Mouse (Mus musculus): ENCODE results near the gene 1700001J03Rik.
"Not testable (repeated sequence)": the region's sequence is repeated elsewhere in the genome, so short reads cannot be mapped to it uniquely, and the experiment has no call there.

Gene 1700001J03Rik

GRCm38 (mm10) chr5:146188144-146188543 is 3.0 kb upstream of the 1700001J03Rik start:
- in situ Hi-C loops (cut with MseI, MboI) = loop anchor here in 1 of 2 experiments (10.0 kb wide), 1 partner anchor 117 kb away; no protein-coding TSS in a partner anchor

DNA sequence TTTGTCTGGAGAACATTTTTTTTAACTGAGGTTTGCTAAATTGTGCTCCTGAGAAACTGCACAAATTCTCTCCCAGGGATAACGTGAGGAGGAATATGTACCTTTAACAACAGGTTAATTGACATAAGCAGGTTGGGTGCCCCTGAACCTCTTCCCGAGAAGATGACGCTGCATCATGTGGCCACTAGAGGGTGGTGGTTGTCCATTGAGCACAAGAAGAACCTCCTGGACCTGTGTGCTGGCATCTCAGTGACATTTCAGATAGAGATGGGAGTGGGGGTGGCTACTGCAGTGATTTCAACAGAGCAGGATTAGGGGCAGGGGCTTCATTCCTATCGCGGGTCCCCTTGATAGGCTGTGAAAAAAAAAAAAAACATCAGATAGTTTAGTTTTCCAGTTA is 2.3 kb upstream of the 1700001J03Rik start:
- in situ Hi-C loops (cut with MseI, MboI) = loop anchor here in 1 of 2 experiments (10.0 kb wide), 1 partner anchor 117 kb away; no protein-coding TSS in a partner anchor

GRCm38 (mm10) chr5:146172744-146173143 is 12.4 kb downstream of the 1700001J03Rik start:
- in situ Hi-C loops (cut with MseI, MboI) = not testable (repeated sequence)

DNA sequence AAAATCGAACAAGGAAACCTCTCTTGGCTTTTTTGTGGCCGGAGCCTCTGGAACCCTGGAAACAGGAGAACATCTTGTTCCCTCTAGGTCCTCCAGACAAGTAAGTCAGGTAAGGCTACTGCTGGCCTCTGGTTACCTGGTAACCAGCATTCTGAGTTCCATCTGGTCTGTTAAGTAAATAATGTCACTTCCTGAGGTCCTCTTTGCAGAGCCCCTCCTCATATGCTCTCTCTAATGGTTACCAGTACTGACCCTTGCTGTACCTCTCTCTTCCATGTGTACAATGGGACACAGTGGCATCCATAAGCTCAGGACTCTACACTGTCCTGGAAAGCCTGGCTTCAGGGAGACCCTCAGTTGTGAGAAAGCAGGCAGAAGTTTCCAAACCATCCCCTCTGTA is 14.5 kb downstream of the 1700001J03Rik start, which contains the start of gene Gm6309:
Gene Gm6309 (minus strand): TSS at position 101 of the 400 bp plus-strand sequence.
- in situ Hi-C loops (cut with MseI, MboI) = not testable (repeated sequence)

GRCm38 (mm10) chr5:146160439-146160838 is 24.7 kb downstream of the 1700001J03Rik start, which contains the start of gene Gm5565:
Gm5565 (minus strand) TSS chr5:146160539.
- in situ Hi-C loops (cut with MseI, MboI) = not testable (repeated sequence)

DNA sequence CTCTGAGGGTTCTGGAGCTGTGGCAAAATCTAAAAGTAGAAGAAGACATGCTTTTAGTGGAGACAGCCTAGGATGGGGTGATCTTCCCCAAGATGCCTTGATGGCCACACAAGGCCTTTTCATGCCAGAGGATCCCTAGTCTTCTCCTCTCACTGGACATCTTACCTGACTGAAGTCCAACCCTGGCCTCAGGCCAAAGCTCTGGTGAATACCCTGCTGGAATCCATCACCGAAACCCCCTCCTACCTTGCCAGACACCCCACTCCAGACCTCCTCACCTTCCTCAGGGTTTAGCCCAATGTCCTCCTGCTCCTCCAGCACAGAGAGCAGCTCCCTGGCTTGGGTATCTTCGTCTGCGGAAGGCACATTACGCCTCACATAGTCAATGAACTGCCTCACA is 26.8 kb downstream of the 1700001J03Rik start:
- in situ Hi-C loops (cut with MseI, MboI) = not testable (repeated sequence)

GRCm38 (mm10) chr5:146150454-146150853 is 34.6 kb downstream of the 1700001J03Rik start:
- in situ Hi-C loops (cut with MseI, MboI) = no loop called here

DNA sequence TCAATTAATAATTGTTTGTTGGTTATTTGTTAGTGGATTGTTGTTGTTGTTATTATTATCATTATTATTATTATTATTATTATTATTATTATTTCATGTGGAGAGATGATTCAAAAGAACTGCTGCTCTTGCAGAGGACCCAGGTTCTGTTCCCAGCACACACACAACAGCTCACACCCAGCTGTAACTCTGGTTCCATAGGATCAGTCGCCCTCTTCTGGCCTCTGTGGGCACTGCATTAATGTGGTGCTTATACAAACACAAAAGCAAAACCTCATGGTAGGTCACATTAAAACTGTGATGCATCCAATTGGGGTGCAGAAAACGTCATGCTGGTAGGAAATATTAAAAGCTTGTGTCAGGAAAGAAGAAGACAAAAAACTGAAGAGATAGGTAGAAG is 37.2 kb downstream of the 1700001J03Rik start:
- in situ Hi-C loops (cut with MseI, MboI) = loop anchor here (5.0 kb wide), 1 partner anchor 419 kb away; no protein-coding TSS in a partner anchor

All from mouse trophoblast stem cell (cell line).